Mouse (Mus musculus): ENCODE results near the gene Gjb2.

- TF ChIP-seq CTCF (IDR thresholded peaks at IDR 0.05; ENCODE audit: insufficient read depth, low read length), result no peak
- TF ChIP-seq POLR2A (IDR thresholded peaks at IDR 0.05; ENCODE audit: borderline replicate concordance, extremely low read depth, low read depth, low read length), result no peak
Observed at GRCm38 (mm10) chr14:57089107-57089506, 15.4 kb downstream of the Gjb2 start.

Data from lung, adult 2 months (tissue).